Mouse (Mus musculus): ENCODE results near the gene Krtap16-1.

Krtap16-1 gene

GRCm38 (mm10) chr11:99964213-99964612 lies 22.2 kb downstream of the Krtap16-1 start:
- no peak for DNase-seq (ENCODE audit: low read depth)

GRCm38 (mm10) chr11:99948175-99948574 lies 38.2 kb downstream of the Krtap16-1 start, which contains the start of gene Krtap9-5:
Gene Krtap9-5, plus strand, starts transcription at chr11:99948475.
- no peak for DNase-seq (ENCODE audit: low read depth)

DNA sequence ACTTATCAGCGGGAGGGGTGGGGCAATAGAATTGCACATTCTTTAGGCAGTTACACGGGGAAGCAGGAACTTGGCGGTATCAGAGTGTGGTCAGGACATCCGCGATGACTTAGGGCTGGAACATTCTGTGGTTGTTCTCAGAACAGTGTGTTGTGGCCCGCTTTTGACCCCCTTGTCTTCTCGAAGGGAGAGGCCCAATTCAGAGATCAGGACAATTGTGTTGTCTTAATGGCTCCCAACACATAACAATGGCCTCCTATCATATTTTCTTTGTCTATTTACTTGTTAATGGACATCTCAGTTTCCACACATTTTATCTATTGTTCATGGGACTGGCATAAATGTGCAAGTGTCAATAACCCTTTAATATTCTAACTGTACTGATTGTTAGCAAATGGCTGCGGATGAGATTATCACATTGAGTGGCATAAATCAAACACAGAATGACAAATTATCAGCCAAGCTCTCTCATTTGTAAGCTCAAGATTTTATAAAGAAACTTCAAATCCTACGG lies 48.6 kb downstream of the Krtap16-1 start:
- DNase-seq (ENCODE audit: low read depth) = no peak

DNA sequence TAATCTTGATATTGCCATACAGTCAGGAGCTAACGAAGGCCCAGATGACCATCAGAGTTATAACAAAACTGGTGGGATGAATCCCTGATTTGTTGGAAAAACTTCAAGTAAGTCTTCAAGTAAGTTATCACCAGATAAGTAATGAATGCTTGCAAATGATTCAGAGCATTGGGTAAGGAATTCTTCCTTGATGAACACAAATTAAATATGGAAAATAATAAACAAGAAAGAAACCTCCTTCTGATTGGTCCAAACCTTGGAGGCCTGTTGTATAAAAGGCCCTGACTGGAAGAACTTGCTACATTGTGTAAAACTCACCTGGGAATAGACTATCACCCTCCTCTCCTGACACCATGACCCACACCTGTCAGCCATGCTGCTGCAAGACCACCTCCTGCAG lies 50.4 kb downstream of the Krtap16-1 start, which contains the start of gene Krtap31-2:
Gene Krtap31-2 (plus strand): TSS at position 301 of the 400 bp plus-strand sequence.
- no peak for DNase-seq (ENCODE audit: low read depth)
